Mouse (Mus musculus) kidney, adult 2 months (tissue): ENCODE results near the gene Tnpo3.

Source experiments
- CTCF ChIP-seq: fragments of 200-500 bp; conservative IDR thresholded peaks from 2 replicates; pipeline ENCODE4 v1.5.1; 2011; ENCODE audit warnings: low read depth, mild to moderate bottlenecking, control low read depth, low read length, moderate library complexity, mixed read lengths; ENCODE audit not compliant: insufficient read depth, insufficient read length
- POLR2A ChIP-seq: fragments of 200-500 bp; IDR thresholded peaks from one replicate; pipeline ENCODE4 v1.6.1; 2011; ENCODE audit warnings: low read depth, low read length, control low read depth

DNA sequence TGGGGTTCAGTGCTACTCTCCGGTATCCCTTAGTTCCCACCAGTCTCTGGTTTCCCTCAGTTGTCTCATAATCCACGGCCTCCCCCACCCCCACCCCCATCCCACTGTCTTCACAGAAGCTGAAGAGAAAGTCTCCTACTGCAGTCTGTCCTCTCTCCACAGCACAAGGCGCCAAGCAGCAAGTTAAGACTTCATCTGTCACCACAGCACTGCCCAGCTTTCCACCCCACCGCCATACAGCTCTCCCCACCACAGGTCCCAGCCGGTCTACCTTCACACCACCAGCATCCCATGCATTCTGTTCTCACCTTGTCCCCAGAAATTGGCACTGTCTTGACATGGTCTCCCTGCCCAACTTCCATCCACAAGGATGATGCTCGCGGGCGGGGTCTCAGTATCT lies 102.9 kb downstream of the Tnpo3 start:
- TF ChIP-seq POLR2A (no peak), CTCF (no peak)
